Mouse (Mus musculus): Measurements from ENCODE around the gene Taf6l.

DNA sequence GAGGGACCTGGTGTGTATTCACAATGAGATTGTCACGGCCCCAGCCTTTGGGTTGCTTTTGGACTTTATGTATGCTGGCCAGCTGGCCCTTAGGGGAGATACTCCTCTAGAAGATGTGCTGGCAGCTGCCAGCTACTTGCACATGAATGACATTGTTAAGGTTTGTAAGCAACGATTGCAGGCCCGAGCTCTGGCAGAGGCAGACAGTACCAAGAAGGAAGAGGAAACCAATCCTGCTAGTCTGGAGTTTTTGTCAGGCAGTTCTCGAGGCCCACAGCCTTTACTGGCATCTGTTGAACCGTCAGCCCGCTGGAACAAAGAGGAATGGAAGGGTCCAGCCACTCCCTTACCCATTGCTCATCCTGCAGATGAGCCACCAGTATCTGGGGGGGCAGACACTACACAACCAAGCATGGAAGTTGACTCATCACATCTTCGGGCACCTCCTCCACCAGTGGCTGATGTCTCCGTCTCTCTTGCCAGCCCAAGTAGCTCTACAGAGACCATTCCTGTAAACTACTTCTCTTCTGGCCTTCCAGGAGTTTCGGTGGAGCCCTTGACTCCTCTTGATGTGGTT is 17.1 kb upstream of the Taf6l start:
- no peak for TF ChIP-seq GATA1 (IDR thresholded peaks at IDR 0.05; ENCODE audit: borderline replicate concordance, low read length)
- no peak for TF ChIP-seq CTCF (IDR thresholded peaks at IDR 0.05; ENCODE audit: low read depth, low read length)
- no peak for TF ChIP-seq GATA2 (IDR thresholded peaks at IDR 0.05; ENCODE audit: borderline replicate concordance, low read depth, low read length)

All from G1E (cell line).